Mouse (Mus musculus) ovary, adult 18-20 months (tissue): ENCODE measurements around the gene Kcnj12.

Experiments used
- DNase-seq: peaks from one replicate; pipeline ENCODE4 v3.0.0; 2022; ENCODE audit warnings: low spot score, mixed read lengths

The Kcnj12 gene

GRCm38 (mm10) chr11:61025594-61025993 is 3.2 kb downstream of the Kcnj12 start:
- no peak for DNase-seq

- DNase-seq, result no peak
Observed at GRCm38 (mm10) chr11:61026381-61026780, 4.0 kb downstream of the Kcnj12 start.

GRCm38 (mm10) chr11:61027160-61027559 is 4.8 kb downstream of the Kcnj12 start:
- DNase-seq, result no peak

GRCm38 (mm10) chr11:61028211-61028950 is 6.0 kb downstream of the Kcnj12 start:
- DNase-seq, result no peak

GRCm38 (mm10) chr11:61029116-61029740 is 6.9 kb downstream of the Kcnj12 start:
- DNase-seq, result no peak

GRCm38 (mm10) chr11:61029864-61030595 is 7.7 kb downstream of the Kcnj12 start:
- DNase-seq, result no peak

- DNase-seq, result no peak
Observed at GRCm38 (mm10) chr11:61031137-61031536, 8.8 kb downstream of the Kcnj12 start.

GRCm38 (mm10) chr11:61031658-61032445 is 9.5 kb downstream of the Kcnj12 start:
- DNase-seq, result no peak

GRCm38 (mm10) chr11:61032481-61032880 is 10.1 kb downstream of the Kcnj12 start:
- no peak for DNase-seq

GRCm38 (mm10) chr11:61033160-61033559 is 10.8 kb downstream of the Kcnj12 start:
- no peak for DNase-seq

GRCm38 (mm10) chr11:61036639-61037038 is 14.3 kb downstream of the Kcnj12 start:
- DNase-seq, result no peak

- DNase-seq, result no peak
Observed at GRCm38 (mm10) chr11:61038277-61038782, 16.0 kb downstream of the Kcnj12 start.

GRCm38 (mm10) chr11:61040856-61041652 is 18.7 kb downstream of the Kcnj12 start:
- no peak for DNase-seq

- no peak for DNase-seq
Observed at GRCm38 (mm10) chr11:61042593-61042992, 20.2 kb downstream of the Kcnj12 start.

GRCm38 (mm10) chr11:61043055-61043992 is 21.0 kb downstream of the Kcnj12 start:
- no peak for DNase-seq

GRCm38 (mm10) chr11:61044741-61045140 is 22.4 kb downstream of the Kcnj12 start:
- no peak for DNase-seq

GRCm38 (mm10) chr11:61047441-61047840 is 25.1 kb downstream of the Kcnj12 start:
- no peak for DNase-seq

- no peak for DNase-seq
Observed at GRCm38 (mm10) chr11:61051151-61051550, 28.8 kb downstream of the Kcnj12 start.

- no peak for DNase-seq
Observed at GRCm38 (mm10) chr11:61056871-61057270, 34.5 kb downstream of the Kcnj12 start.
